Mouse (Mus musculus) cerebellum, adult 2 months (tissue): Measurements from ENCODE around the gene Kpnb1.

Experiments used
- CTCF ChIP-seq: fragments of 200-500 bp; IDR thresholded peaks from 2 replicates; pipeline ENCODE4 v1.5.1; 2011; ENCODE audit warnings: low read depth, mild to moderate bottlenecking, control low read depth, low read length, moderate library complexity, borderline replicate concordance; ENCODE audit not compliant: insufficient read depth
- POLR2A ChIP-seq: fragments of 200-500 bp; IDR thresholded peaks from 2 replicates; pipeline ENCODE4 v1.6.1; 2011; ENCODE audit warnings: low read length, control low read depth, borderline replicate concordance; ENCODE audit not compliant: insufficient read depth

DNA sequence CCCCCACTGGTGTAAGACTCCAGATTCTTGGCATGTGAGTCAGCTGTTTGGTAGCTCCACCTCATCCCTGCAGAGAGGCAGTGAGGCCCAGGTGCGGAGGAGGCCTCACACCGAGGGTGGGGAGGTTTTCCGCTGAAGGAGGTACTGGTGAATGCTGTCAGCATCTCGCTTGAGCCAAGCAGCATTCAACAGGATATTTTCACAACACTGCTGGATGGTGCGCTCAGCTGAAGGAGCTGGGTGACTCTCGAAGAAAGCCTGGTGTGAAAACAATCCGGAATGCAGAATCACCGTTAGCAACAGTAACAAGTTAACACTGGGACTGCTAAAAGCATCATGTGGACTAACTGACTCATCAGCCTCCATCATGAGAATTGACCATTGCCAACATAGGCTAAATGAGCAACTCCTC is 19.3 kb upstream of the Kpnb1 start:
- TF ChIP-seq CTCF (no peak), POLR2A (no peak)
